Mouse (Mus musculus): ENCODE measurements around the gene Adgrg7.

Adgrg7 gene

DNA sequence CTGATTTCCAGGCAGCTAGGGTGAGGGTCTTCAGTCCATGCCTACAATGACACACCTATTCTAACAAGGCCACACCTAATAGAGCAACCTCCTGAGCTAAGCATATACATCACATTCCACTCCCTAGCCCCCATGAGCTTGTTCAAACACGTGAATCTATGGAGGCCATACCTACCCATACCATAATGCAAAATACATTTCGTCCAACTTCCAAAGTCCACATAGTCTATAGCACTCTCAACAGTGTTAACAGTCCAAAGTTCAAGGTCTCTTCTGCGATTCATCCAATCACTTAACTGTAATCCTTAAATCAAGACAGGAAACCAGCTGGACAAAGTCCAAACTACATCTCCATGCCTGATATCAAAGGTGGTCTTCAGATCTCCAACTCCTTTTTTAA, 85.6 kb downstream of the Adgrg7 start:
- DNase-seq (ENCODE audit: low spot score in 2 of 2), result no peak

DNA sequence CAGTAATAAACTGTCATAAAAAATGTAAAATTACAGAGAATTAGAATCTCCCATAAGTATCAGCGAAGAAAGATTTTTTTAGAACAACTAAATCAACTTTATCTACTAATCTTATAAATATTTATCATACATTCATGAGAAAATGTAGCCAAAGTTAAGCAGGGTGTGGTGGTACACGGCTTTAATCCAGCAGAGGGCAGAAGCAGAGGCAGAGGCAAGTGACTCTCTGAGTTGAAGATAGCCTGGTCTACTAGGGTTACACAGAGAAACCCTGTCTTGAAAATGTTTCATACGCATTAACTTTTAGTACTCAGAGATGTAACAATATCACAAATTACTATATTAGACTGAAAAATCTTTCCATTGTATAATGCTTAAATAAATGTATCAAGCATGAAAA, 89.9 kb downstream of the Adgrg7 start:
- no peak for DNase-seq (ENCODE audit: low spot score in 2 of 2)

DNA sequence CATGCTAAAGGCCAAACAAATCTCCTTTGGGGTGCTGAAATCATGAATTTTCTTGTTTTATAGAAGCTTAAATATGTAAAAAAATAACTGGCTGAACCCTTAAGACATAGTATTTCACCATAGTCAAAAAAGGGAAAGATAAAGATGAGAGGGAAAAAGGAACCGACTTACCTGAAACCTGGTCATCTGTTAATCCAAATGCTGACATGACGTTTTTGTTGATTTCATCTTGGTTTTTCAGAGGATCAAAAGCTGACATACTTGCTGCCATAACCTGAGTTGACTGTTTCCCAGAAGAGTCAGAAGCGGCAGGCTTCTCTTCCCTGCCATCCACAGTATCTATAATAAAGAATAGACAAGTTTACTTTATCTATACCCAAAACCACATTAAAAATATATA, 94.8 kb downstream of the Adgrg7 start:
- DNase-seq (ENCODE audit: low spot score in 2 of 2), result no peak

DNA sequence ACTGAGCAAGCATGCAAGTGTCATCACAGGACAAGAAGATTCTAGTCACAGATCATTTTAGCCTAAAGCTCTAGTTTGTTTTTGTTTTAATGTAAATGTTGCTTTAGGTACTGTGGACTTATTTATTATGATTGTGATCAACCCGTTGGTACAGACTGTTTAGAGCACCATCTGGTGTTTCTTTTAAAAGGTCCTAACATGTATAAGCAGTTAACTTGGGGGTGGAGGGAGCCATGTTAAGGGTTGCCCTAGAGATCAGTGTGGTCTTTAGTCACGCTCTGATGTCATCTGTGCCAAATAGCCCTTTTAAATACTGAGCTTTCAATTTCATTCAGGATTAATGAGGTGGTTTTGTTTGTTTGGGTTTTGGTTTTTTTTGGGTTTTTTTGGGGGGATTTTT, 99.2 kb downstream of the Adgrg7 start:
- no peak for DNase-seq (ENCODE audit: low spot score in 2 of 2)

DNA sequence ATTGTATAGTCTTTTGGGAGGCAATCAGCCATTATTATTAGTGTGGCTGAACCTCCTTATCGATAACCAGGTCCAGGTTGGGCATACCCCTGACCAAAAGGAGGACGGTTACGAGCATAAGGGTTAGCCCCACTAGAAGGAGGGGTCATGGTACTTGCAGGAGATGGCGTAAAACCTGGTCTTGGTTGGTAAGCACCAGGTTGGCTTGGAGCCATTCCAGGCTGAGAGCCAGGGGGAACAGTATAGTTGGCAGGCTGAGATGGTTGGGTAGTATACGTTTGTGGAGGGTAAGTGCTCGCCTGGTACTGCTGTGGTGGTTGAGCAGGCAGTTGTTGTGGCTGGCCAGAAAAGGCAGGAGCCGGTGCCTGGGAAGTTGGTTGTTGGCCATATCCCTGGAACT, 104.9 kb downstream of the Adgrg7 start:
- DNase-seq (ENCODE audit: low spot score in 2 of 2), result no peak

DNA sequence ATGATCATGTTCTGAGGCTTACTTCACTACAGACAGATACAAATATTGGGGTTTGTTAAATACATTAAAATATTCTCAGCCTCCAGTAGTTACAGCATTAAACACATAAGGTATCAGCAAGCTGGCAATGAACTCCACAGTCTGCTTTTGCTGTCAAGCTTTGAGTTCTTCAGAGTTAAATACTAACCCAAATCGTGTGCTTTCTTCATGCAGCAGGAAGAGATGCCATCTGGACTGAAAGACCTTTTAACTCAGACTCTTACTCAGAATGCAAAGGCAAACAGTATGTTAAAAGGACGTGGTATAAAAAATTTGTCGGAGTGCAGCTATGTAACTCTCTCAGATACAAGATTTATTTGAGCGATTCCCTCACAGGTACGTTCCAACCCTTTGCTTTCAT, 108.9 kb downstream of the Adgrg7 start:
- no peak for DNase-seq (ENCODE audit: low spot score in 2 of 2)

DNA sequence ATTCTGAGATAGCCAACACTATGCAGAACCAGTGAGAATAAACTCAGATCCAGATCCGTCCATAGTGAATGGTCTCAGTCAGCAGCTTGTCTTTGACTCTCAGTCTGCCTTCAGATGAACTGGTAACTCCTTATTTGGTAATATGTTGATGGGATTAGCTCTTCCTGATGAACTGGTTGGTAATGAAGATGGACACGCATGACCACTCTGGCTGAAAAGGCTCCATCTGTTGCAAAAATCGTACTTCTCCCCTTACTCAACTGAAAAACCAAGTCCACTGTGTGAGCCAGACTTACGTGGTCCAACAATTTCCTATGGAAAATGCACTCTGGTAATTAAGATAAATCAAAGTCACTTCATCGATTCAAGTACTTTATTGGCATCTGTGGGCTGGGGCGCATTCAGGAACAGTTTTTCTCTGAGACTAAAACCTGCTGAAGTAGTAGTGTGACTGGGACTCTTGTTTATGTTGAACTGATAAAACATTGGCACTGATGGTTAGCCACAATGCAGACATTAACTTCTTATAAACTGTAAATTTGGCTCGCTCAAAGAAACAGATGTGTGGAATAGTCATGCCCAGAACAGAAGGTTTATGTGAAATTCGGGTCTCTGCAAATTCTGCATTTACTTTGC, 114.5 kb downstream of the Adgrg7 start:
- no peak for DNase-seq (ENCODE audit: low spot score in 2 of 2)

DNA sequence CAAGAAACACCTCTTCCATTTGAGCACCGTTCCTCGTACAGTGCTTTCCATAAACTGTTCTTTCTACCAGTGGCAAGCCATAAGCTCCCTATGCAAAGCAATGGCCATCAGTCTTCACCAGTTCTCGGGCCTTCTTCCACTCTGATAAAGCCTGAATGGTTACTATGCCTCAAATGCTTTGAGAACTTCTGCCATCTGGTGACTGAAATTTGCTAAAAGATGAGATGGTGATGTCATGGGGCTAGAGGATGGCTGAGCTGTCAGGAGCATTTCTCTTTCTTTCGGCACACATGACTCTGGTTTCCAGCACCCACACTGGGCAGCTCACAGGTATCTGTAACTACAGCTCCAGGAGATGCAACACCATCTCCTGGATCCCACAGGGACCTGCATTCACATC, 118.5 kb downstream of the Adgrg7 start:
- no peak for DNase-seq (ENCODE audit: low spot score in 2 of 2)
